Mouse (Mus musculus): ENCODE measurements around the gene Cdk18. TPM values are rescaled to one million over a fixed set of nuclear protein-coding genes. Genes with fewer than 3 reads are reported as not detected.

The Cdk18 gene
- polyA plus RNA-seq, 1 experiment from 2014 or later: 7.7 TPM

DNA sequence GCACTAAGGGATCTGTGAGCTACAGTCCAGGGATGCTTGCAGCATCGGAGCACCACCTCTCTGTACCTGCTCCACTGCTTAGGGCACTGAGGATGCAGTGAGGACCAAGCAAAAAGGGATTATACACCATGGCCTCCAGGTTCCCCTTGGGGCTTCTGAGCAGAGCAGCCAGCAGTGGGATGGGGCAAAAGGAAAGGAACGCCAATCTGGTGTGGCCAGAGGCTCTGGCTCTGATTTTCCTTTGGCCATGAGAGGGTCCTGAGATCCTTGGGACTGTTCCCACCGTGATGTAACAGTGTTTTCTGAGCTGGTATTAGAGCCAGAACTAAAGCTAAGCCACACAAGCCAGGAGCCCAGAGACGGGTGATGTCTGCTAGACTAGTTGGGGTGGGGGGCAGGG is 20.2 kb upstream of the Cdk18 start:
- no peak overlapping the region for H3K9ac ChIP-seq
- no peak overlapping the region for H3K4me2 ChIP-seq
- ATAC-seq (ENCODE audit: borderline replicate concordance, extremely low read depth, low FRiP score, low TSS enrichment): no peak
- H3K4me1 ChIP-seq: peaks cover 28% of the 10 kb centered on the region
- whole genome bisulfite sequencing: 53% methylated on average over 4 of the region's 4 CpGs
- H3K27ac ChIP-seq: no peak overlapping the region
- no peaks in the 10 kb centered on the region for H3K36me3 ChIP-seq
- no peaks in the 10 kb centered on the region for H3K9me3 ChIP-seq
- no peak overlapping the region for H3K4me3 ChIP-seq
- peaks cover 16% of the 10 kb centered on the region for H3K27me3 ChIP-seq

DNA sequence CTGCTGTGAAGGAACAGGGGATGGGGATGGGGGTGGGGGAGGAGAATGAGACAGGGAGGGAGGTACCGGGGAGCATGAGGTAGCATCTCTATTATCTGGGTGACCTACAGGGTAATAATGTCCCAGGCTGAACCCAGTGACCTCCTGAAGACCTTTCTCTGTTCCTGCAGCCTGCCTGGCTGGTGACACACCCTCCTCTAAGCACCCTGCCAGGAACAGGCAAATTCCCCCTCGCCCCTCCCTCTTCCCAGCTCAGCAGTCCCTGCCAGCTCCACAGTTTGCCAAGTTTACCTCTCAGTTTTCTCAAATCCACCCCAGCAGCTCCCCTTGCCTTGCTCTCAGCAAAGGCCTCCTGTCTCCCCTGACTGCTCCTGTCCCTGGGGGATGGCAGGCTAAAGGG is 19.3 kb upstream of the Cdk18 start:
- Histone ChIP-seq H3K9ac (no peak overlapping the region), H3K27ac (no peak overlapping the region), H3K4me2 (no peak overlapping the region), H3K9me3 (no peaks in the 10 kb centered on the region), H3K4me1 (peaks cover 29% of the 10 kb centered on the region), H3K27me3 (peaks cover 10% of the 10 kb centered on the region), H3K4me3 (no peak overlapping the region), H3K36me3 (no peaks in the 10 kb centered on the region)
- ATAC-seq (ENCODE audit: borderline replicate concordance, extremely low read depth, low FRiP score, low TSS enrichment): no peak
- WGBS: 24% methylated on average over 2 of the region's 2 CpGs

DNA sequence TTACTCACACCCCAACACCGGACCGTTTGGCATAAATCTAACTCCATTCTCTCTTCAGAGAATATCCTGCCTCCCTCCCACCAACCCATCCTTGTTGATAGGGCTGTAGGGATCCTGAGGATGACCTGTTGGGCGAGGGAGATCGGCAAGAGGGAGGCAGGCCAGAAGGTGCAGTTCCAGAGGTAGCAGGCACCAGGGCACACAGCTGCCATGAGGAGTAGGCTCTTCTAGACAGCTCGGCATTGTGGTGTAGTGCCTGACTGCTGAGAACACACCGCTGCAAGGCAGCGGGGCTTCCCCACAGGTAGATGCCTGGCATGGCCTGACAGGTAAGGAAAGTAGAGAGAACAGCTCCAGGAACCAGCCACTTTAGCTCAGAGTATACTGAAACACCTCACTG is 18.3 kb upstream of the Cdk18 start:
- H3K27ac ChIP-seq: no peak overlapping the region
- H3K4me1 ChIP-seq: peaks cover 31% of the 10 kb centered on the region
- ATAC-seq (ENCODE audit: borderline replicate concordance, extremely low read depth, low FRiP score, low TSS enrichment): no peak
- H3K36me3 ChIP-seq: no peaks in the 10 kb centered on the region
- H3K9ac ChIP-seq: no peak overlapping the region
- WGBS: 29% methylated on average over 7 of the region's 7 CpGs
- no peak overlapping the region for H3K4me3 ChIP-seq
- no peaks in the 10 kb centered on the region for H3K9me3 ChIP-seq
- H3K27me3 ChIP-seq: peaks cover 9% of the 10 kb centered on the region
- 0 out of 2 replicates have a peak overlapping the region, but pooled peaks have one; percentile 21 for H3K4me2 ChIP-seq

DNA sequence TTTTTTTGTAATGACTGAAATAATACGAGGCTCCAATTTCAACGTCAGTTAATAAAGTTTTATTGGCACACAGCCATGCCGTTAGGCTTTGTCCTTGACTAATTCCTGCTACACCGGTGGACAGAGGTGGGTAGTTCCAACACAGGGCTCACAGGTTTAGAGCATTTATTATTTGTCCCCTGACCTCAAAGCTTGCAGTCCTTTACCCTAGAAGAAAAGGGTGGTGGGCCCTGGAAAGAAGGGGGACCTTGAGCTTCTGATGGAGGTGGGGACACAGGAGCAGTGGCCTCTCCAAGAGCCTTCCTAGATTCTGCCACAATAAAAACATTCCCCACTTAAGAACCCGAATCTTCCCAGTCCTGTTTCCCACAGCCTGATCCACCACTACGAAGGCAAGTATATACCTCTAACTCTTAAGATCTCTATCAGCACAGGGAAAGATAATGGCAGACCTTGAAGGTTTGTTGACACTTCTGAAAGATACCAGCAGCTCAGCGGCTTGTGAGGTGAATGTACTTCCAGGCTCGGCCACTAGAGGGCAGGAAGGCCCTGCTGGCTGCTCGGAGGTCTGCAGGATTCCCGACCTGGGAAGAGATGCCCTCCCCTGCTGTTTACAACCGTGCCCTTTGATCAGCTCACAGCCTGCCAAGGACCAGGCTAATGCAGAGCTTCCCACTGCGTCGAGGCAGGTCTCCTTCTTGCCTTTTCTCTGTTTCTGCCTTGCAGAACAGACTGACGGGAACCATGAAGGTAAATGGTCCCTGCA is 17.7 kb upstream of the Cdk18 start:
- no peak overlapping the region for H3K9ac ChIP-seq
- ATAC-seq (ENCODE audit: borderline replicate concordance, extremely low read depth, low FRiP score, low TSS enrichment): no peak

DNA sequence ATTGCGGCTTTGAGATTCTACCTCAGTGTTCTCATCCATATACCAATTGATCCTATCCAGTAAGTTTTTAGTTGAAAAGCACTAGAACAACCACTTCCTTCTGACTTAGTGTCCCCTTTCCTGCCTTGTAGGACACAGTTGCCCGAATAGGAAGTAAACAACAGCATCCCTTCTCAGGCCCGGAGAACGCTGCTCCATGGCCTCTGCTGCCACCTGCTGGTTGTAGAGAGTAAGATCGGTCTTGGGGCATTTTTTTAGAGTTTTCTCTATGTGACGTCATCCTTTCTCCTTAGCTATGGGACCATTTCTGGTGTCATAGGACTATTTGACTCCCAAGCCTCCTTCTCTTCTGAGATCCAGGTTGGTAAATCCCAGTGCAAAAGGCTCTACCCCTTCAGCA is 16.3 kb upstream of the Cdk18 start:
- Histone ChIP-seq H3K4me3 (no peak overlapping the region), H3K4me2 (0 out of 2 replicates have a peak overlapping the region, but pooled peaks have one; percentile 9), H3K9ac (no peak overlapping the region), H3K27ac (no peak overlapping the region), H3K36me3 (no peaks in the 10 kb centered on the region), H3K9me3 (no peaks in the 10 kb centered on the region), H3K4me1 (peaks cover 37% of the 10 kb centered on the region), H3K27me3 (peaks cover 9% of the 10 kb centered on the region)
- WGBS: 12% methylated on average over 6 of the region's 6 CpGs
- peak; percentile 39; the same call in 1 of the 2 replicates for ATAC-seq (ENCODE audit: borderline replicate concordance, extremely low read depth, low FRiP score, low TSS enrichment)

More for the DNA sequence above, 17.7 kb upstream of the Cdk18 start:
- no peaks in the 10 kb centered on the region for H3K9me3 ChIP-seq
- H3K4me2 ChIP-seq: 0 out of 2 replicates have a peak overlapping the region, but pooled peaks have one; percentile 21
- peaks cover 31% of the 10 kb centered on the region for H3K4me1 ChIP-seq
- no peak overlapping the region for H3K27ac ChIP-seq
- H3K36me3 ChIP-seq: no peaks in the 10 kb centered on the region
- peaks cover 9% of the 10 kb centered on the region for H3K27me3 ChIP-seq
- 15% methylated on average over 14 of the region's 14 CpGs for WGBS
- no peak overlapping the region for H3K4me3 ChIP-seq

DNA sequence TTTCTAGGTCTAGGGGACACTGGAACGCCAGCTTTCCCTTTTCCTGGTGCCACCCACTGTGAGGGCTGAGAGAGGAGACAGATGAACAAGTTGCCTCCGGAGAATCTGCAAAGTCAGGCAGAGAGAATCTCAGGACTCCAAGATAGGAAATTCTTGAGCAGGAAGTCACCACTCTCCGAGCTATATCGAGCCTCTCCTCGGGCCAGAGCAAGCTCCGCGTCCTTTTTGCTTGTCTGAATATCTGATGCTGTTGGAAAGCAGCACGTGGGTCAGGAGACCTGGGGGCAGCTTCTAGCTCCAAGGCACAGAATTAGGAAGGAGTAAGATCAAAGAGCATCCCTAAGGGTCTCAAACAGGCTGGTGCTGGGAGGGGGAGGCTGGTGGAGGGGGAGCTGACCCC is 14.2 kb upstream of the Cdk18 start:
- ATAC-seq (ENCODE audit: borderline replicate concordance, extremely low read depth, low FRiP score, low TSS enrichment): no peak

DNA sequence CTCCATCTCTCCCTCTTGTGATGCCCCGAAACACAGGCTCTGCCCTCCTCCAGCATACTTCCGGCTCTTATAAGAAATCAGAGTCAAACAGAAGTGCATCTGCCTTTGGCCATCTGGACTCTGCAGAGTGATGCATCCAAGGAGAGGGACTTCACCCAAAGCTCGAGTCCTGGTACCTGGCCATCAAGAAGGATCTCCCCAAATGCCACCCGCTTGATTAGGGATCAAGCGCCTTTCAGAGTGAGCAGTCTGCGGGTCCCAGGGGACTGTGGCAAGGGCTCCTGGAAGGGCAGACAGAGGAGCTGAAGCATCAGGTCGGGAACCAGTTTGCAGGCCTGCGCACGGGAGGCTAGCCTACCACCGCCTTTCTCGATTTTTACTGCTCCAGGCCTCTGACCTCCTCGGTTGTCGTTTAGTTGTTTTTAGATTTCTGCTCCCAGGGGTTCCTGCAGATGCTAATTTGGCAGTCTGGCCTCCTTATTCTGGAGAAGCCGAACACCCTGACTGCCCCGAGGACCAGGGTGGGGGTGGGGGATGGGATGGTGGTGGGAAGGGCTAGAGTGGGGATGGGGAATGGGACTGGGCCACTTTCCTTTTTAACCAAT is 13.7 kb upstream of the Cdk18 start:
- H3K9ac ChIP-seq: no peak overlapping the region
- H3K4me2 ChIP-seq: no peak overlapping the region

More for the DNA sequence above, 14.2 kb upstream of the Cdk18 start:
- Histone ChIP-seq H3K9ac (no peak overlapping the region), H3K4me1 (peaks cover 40% of the 10 kb centered on the region), H3K27ac (no peak overlapping the region), H3K27me3 (peaks cover 9% of the 10 kb centered on the region), H3K36me3 (no peaks in the 10 kb centered on the region), H3K4me3 (no peak overlapping the region), H3K4me2 (no peak overlapping the region), H3K9me3 (no peaks in the 10 kb centered on the region)
- WGBS: 41% methylated on average over 8 of the region's 8 CpGs

DNA sequence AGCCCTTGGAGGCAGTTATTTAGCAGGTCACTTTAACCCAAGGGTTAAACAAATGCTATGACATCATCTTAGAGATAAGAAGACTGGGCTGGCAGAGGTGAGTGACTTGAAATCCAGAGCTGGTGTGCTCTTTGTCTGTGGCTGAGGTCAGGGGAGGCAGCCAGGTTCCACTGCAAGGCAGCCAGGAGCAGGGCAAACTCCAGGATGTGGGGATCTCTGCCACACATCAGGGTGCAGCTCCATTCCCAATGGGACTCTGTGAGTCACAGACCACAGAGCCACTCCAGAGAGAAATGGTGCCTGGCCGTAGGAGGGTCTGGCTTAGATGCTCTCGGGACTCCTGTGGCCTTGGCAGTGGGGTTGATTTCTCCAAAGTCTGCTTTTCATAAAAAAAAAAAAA is 12.4 kb upstream of the Cdk18 start:
- WGBS: 35% methylated on average over 2 of the region's 2 CpGs
- Histone ChIP-seq H3K4me2 (no peak overlapping the region), H3K4me1 (peaks cover 28% of the 10 kb centered on the region), H3K9me3 (no peaks in the 10 kb centered on the region), H3K9ac (no peak overlapping the region; the same call in 1 of the 2 replicates), H3K4me3 (no peak overlapping the region), H3K27me3 (no peaks in the 10 kb centered on the region; the same call in 1 of the 2 replicates), H3K36me3 (no peaks in the 10 kb centered on the region), H3K27ac (0 out of 2 replicates have a peak overlapping the region, but pooled peaks have one; percentile 21)
- no peak for ATAC-seq (ENCODE audit: borderline replicate concordance, extremely low read depth, low FRiP score, low TSS enrichment)

More for the DNA sequence above, 13.7 kb upstream of the Cdk18 start:
- no peak overlapping the region for H3K27ac ChIP-seq
- peaks cover 7% of the 10 kb centered on the region for H3K27me3 ChIP-seq
- no peak overlapping the region for H3K4me3 ChIP-seq
- no peak for ATAC-seq (ENCODE audit: borderline replicate concordance, extremely low read depth, low FRiP score, low TSS enrichment)
- no peaks in the 10 kb centered on the region for H3K9me3 ChIP-seq
- no peaks in the 10 kb centered on the region for H3K36me3 ChIP-seq
- H3K4me1 ChIP-seq: peaks cover 36% of the 10 kb centered on the region
- 62% methylated on average over 15 of the region's 15 CpGs for WGBS

DNA sequence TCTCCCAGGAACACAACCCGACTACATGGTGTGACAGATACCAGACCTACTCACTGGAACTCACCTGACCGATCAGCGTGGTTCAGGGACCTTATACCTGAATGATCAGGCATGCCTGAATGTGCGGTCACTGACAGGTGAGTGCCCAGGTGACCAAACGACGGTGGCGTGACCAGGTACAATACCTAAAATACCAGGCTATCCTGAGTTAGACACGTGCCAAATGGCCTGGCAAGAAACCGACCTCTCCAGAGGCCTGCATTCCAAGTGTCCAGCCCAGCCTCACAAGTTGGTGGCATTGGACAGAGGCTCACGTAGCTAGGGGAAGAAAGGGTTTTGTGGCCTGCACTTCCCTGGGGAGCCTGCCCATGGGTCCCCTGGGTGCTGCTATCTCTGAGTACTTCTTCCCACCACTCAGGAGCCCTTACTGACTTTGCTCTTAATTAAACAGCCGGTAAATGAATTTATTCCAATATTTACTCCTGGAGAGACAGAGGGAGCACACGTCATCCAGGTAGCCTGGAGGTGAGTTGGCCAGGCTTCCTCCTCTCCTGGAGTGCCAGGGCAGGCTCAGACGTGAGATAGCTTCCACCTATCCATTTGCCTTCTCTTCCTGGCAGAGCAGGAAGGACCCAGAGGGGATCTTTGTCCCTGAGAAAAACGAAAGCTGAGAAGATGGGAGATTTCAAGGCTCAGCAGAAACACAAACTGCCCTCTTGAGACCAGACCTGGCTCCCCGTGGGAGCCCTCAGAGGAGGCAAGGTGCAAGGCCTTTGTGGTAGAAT is 11.5 kb upstream of the Cdk18 start:
- no peak for ATAC-seq (ENCODE audit: borderline replicate concordance, extremely low read depth, low FRiP score, low TSS enrichment)
- Histone ChIP-seq H3K4me3 (no peak overlapping the region), H3K36me3 (no peaks in the 10 kb centered on the region), H3K9ac (no peak overlapping the region; the same call in 1 of the 2 replicates), H3K4me1 (peaks cover 32% of the 10 kb centered on the region), H3K9me3 (no peaks in the 10 kb centered on the region), H3K27me3 (no peaks in the 10 kb centered on the region; the same call in 1 of the 2 replicates), H3K27ac (peak overlapping the region; percentile 25; the same call in 1 of the 2 replicates), H3K4me2 (no peak overlapping the region)
- WGBS: 59% methylated on average over 15 of the region's 15 CpGs

DNA sequence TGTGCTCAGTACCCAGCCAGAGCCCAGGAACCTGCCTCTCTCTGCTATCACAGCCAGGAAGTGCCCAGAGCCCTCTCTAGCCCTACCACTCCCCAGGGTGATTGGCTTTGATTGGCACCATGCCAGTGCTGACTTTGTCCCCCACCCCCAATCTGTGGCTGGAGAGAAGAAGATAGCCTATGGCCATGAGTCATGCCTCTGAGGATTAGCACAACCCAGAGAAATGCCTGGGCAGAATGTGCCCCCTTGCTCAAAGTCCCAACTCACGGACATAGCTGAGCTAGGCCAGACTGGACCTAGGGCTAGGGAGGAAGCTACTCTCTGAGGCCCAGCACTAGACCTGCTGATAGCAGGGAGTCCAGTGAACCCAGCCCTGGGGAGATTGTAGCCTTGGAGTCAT is 10.7 kb upstream of the Cdk18 start:
- WGBS: 43% methylated on average over 1 of the region's 1 CpGs
- H3K9me3 ChIP-seq: no peaks in the 10 kb centered on the region
- peak; percentile 24; the same call in 1 of the 2 replicates for ATAC-seq (ENCODE audit: borderline replicate concordance, extremely low read depth, low FRiP score, low TSS enrichment)
- no peak overlapping the region for H3K4me2 ChIP-seq
- peaks cover 34% of the 10 kb centered on the region for H3K4me1 ChIP-seq
- no peak overlapping the region for H3K9ac ChIP-seq
- no peak overlapping the region for H3K4me3 ChIP-seq
- H3K36me3 ChIP-seq: no peaks in the 10 kb centered on the region
- H3K27me3 ChIP-seq: no peaks in the 10 kb centered on the region; the same call in 1 of the 2 replicates
- H3K27ac ChIP-seq: 0 out of 2 replicates have a peak overlapping the region, but pooled peaks have one; percentile 25

DNA sequence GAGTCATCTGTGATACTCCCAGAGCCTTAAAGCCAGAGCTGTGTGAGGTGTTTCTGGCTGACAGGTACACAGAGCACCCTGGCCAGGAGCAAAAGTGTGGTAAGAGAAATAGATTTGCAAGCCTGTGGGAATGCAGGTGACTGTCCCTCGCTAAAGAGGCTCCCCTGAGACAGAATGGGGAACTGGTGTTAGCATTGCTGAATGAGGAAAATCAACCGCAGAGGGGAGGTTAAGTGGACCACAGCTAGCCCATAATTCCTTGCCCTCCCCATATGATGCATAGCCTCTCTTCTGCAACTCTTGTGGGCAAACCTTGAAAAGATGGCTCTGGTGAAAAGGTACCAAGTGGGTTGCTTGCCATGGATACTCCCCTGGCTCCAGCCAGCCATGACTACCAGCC is 9.9 kb upstream of the Cdk18 start:
- H3K27ac ChIP-seq: no peak overlapping the region
- 80% methylated on average over 2 of the region's 2 CpGs for WGBS
- no peaks in the 10 kb centered on the region for H3K9me3 ChIP-seq

More for the DNA sequence above, 9.9 kb upstream of the Cdk18 start:
- no peak for ATAC-seq (ENCODE audit: borderline replicate concordance, extremely low read depth, low FRiP score, low TSS enrichment)
- Histone ChIP-seq H3K27me3 (no peaks in the 10 kb centered on the region; the same call in 1 of the 2 replicates), H3K4me1 (peaks cover 34% of the 10 kb centered on the region), H3K4me3 (no peak overlapping the region), H3K4me2 (no peak overlapping the region), H3K36me3 (no peaks in the 10 kb centered on the region), H3K9ac (no peak overlapping the region)
